Mouse (Mus musculus) naive thymus-derived CD4-positive, alpha-beta T cell, adult 5 months (primary cell): ENCODE data around the gene Gm3752. TPM values are rescaled to one million over a fixed set of nuclear protein-coding genes. Genes with fewer than 3 reads are reported as not detected.

ENCODE experiments used
- polyA plus RNA-seq: library from polyadenylated mRNA; unstranded; fragments of 100-300 nt; shearing (Covaris generic); gene quantifications from one replicate; pipeline ENCODE4 v1.2.1, GENCODE M21; 2017

Gene Gm3752
- not detected for polyA plus RNA-seq

DNA sequence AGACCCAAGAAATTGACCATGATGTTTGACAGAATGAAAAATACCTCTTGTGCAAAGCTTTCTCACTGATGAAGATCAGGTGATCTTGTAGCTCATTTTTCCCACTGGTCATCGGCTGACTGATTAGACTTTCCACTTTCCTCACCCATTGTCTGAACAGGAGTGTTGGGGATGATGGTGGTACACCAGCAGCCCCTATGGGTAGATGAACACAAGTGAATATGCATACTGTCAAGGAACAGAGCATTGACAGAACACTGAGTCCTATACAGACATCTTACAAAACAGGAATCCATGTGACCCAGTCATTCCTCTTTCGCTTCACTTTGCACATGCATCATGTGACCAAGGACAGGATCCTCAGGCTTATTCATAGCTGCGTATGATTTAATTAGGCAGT, at the start of gene Gm3752:
Gm3752 (minus strand) TSS at position 101 of the 400 bp plus-strand sequence.

DNA sequence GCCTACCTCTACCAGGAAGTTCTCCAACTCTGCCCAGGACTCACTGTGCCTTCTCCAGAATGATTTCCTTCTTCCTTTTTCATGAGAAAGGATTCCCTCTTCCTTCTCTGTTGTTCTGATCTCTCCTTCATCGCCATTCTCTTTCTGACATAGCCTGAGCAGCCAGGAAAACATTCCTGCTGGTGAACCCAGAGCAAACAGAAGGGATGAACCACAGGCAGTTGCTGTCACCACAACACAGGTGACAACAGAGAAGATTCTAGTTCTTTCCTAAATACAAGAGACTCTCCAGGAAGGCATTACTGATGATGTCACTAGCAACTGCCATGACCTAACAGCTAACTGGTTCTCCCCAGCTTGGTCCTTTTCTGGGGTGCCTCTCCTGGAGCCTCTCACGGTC, 32.7 kb downstream of the Gm3752 start, which contains the start of gene Gm3755:
Gm3755 (minus strand) TSS at position 101 of the 400 bp plus-strand sequence.

Other genes starting within 250 kb of the Gm3752 start
- not detected for gene Gm3727, start 219.0 kb downstream of the Gm3752 start, polyA plus RNA-seq
- 0.21 TPM for gene Gm3739, start 168.7 kb downstream of the Gm3752 start, polyA plus RNA-seq
- not detected for gene Gm5797, start 151.4 kb downstream of the Gm3752 start, polyA plus RNA-seq
- gene Gm8374, start 118.6 kb downstream of the Gm3752 start, polyA plus RNA-seq = not detected
- not detected for gene Gm3755, start 32.8 kb downstream of the Gm3752 start, polyA plus RNA-seq
- not detected for gene Gm3558, start 84.8 kb upstream of the Gm3752 start, polyA plus RNA-seq
- not detected for gene Gm10338, start 111.8 kb upstream of the Gm3752 start, polyA plus RNA-seq
- not detected for gene Gm10128, start 160.2 kb upstream of the Gm3752 start, polyA plus RNA-seq